Mouse (Mus musculus): ENCODE data around the gene Gm28230.

Gene Gm28230

GRCm38 (mm10) chr2:74724244-74725015 lies 2.1 kb upstream of the Gm28230 start:
- no peak for DNase-seq (ENCODE audit: low spot score)

- no peak for DNase-seq (ENCODE audit: low spot score)
Measured at GRCm38 (mm10) chr2:74725171-74725570, 1.4 kb upstream of the Gm28230 start.

GRCm38 (mm10) chr2:74726973-74727639 lies 578 bp downstream of the Gm28230 start:
- no peak for DNase-seq (ENCODE audit: low spot score)

GRCm38 (mm10) chr2:74727640-74728302 lies 1.2 kb downstream of the Gm28230 start:
- no peak for DNase-seq (ENCODE audit: low spot score)

- DNase-seq (ENCODE audit: low spot score): no peak
Measured at GRCm38 (mm10) chr2:74728303-74728680, 1.8 kb downstream of the Gm28230 start.

- DNase-seq (ENCODE audit: low spot score): no peak
Measured at GRCm38 (mm10) chr2:74730331-74730730, 3.8 kb downstream of the Gm28230 start.

GRCm38 (mm10) chr2:74731055-74731454 lies 4.5 kb downstream of the Gm28230 start:
- DNase-seq (ENCODE audit: low spot score): no peak

GRCm38 (mm10) chr2:74731799-74732512 lies 5.4 kb downstream of the Gm28230 start:
- DNase-seq (ENCODE audit: low spot score): no peak

GRCm38 (mm10) chr2:74732513-74733316 lies 6.2 kb downstream of the Gm28230 start:
- DNase-seq (ENCODE audit: low spot score): no peak

- DNase-seq (ENCODE audit: low spot score): no peak
Measured at GRCm38 (mm10) chr2:74733317-74733661, 6.8 kb downstream of the Gm28230 start.

- DNase-seq (ENCODE audit: low spot score): no peak
Measured at GRCm38 (mm10) chr2:74733765-74734164, 7.2 kb downstream of the Gm28230 start.

- no peak for DNase-seq (ENCODE audit: low spot score)
Measured at GRCm38 (mm10) chr2:74734451-74734850, 7.9 kb downstream of the Gm28230 start.

GRCm38 (mm10) chr2:74734996-74735811 lies 8.7 kb downstream of the Gm28230 start:
- no peak for DNase-seq (ENCODE audit: low spot score)

GRCm38 (mm10) chr2:74735851-74736687 lies 9.5 kb downstream of the Gm28230 start:
- no peak for DNase-seq (ENCODE audit: low spot score)

GRCm38 (mm10) chr2:74736688-74737577 lies 10.4 kb downstream of the Gm28230 start:
- DNase-seq (ENCODE audit: low spot score): no peak

- no peak for DNase-seq (ENCODE audit: low spot score)
Measured at GRCm38 (mm10) chr2:74737578-74738070, 11.1 kb downstream of the Gm28230 start.

GRCm38 (mm10) chr2:74738623-74739475 lies 12.3 kb downstream of the Gm28230 start:
- DNase-seq (ENCODE audit: low spot score): no peak

GRCm38 (mm10) chr2:74739476-74739800 lies 12.9 kb downstream of the Gm28230 start:
- DNase-seq (ENCODE audit: low spot score): no peak

All from layer of hippocampus, adult 11-12 months (tissue).